Mouse (Mus musculus): ENCODE data around the gene Pgpep1.

Pgpep1 gene

GRCm38 (mm10) chr8:70658897-70659603 is 1.1 kb downstream of the Pgpep1 start:
- no peak for DNase-seq

- DNase-seq = no peak
Measured at GRCm38 (mm10) chr8:70657739-70658138, 2.4 kb downstream of the Pgpep1 start.

- no peak for DNase-seq
Measured at GRCm38 (mm10) chr8:70657214-70657613, 3.0 kb downstream of the Pgpep1 start.

GRCm38 (mm10) chr8:70656193-70656790 is 3.9 kb downstream of the Pgpep1 start:
- no peak for DNase-seq

GRCm38 (mm10) chr8:70655469-70655868 is 4.7 kb downstream of the Pgpep1 start:
- DNase-seq = no peak

GRCm38 (mm10) chr8:70654121-70654520 is 6.1 kb downstream of the Pgpep1 start:
- peak in 1 of 2 experiments; percentile 35 for DNase-seq

GRCm38 (mm10) chr8:70653226-70653625 is 7.0 kb downstream of the Pgpep1 start:
- DNase-seq = peak; percentile 45 to 69

GRCm38 (mm10) chr8:70650351-70650750 is 9.8 kb downstream of the Pgpep1 start:
- DNase-seq = no peak

GRCm38 (mm10) chr8:70649324-70649723 is 10.9 kb downstream of the Pgpep1 start:
- no peak for DNase-seq

GRCm38 (mm10) chr8:70648921-70649320 is 11.3 kb downstream of the Pgpep1 start:
- DNase-seq = no peak

GRCm38 (mm10) chr8:70648164-70648442 is 12.1 kb downstream of the Pgpep1 start:
- no peak for DNase-seq

- no peak for DNase-seq
Measured at GRCm38 (mm10) chr8:70647343-70648163, 12.6 kb downstream of the Pgpep1 start.

GRCm38 (mm10) chr8:70646775-70647174 is 13.4 kb downstream of the Pgpep1 start:
- DNase-seq = no peak

GRCm38 (mm10) chr8:70646369-70646768 is 13.8 kb downstream of the Pgpep1 start:
- no peak for DNase-seq

GRCm38 (mm10) chr8:70645501-70646224 is 14.5 kb downstream of the Pgpep1 start:
- DNase-seq = no peak

GRCm38 (mm10) chr8:70644065-70644464 is 16.1 kb downstream of the Pgpep1 start:
- no peak for DNase-seq

GRCm38 (mm10) chr8:70643019-70643418 is 17.2 kb downstream of the Pgpep1 start:
- DNase-seq = no peak

- DNase-seq = no peak
Measured at GRCm38 (mm10) chr8:70638752-70639151, 21.4 kb downstream of the Pgpep1 start.

GRCm38 (mm10) chr8:70636838-70637237 is 23.4 kb downstream of the Pgpep1 start:
- DNase-seq = no peak

GRCm38 (mm10) chr8:70635527-70635926 is 24.7 kb downstream of the Pgpep1 start:
- peak in 1 of 2 experiments; percentile 60 for DNase-seq

- DNase-seq = no peak
Measured at GRCm38 (mm10) chr8:70634066-70634465, 26.1 kb downstream of the Pgpep1 start.

- no peak for DNase-seq
Measured at GRCm38 (mm10) chr8:70632346-70632892, 27.8 kb downstream of the Pgpep1 start, which contains the start of gene Gdf15. Gene Gdf15 (minus strand): TSS chr8:70632456.

- no peak for DNase-seq
Measured at GRCm38 (mm10) chr8:70631436-70631835, 28.8 kb downstream of the Pgpep1 start.
